Mouse (Mus musculus) lung, postnatal 36 days (tissue): ENCODE data around the gene Dlk1.

Experiments used
- DNase-seq: peaks from one replicate; pipeline ENCODE4 v3.0.0; 2022; ENCODE audit warnings: mixed read lengths

Gene Dlk1

DNA sequence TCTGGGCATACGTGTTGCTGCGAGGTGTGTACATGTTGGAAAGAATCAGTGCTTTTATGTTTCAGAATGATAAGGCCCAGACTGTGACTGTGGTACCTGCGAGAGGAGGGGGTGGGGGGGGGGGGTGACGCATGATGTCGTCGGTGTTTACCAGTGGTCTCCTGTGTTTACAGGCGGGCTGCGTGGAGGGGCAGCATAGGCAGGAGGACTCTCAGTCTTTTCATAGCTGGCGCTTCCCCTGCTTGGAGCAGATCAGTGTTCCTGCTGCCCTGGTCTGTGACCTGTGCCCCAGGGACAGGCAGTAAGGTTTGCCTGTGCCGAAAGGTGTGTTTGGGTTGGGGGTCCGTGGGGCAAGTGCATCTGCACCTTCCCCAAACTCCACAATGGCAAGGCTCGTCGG is at the start of gene Dlk1:
Gene Dlk1, plus strand, starts transcription at position 232 of the 400 bp plus-strand sequence.
- no peak for DNase-seq

DNA sequence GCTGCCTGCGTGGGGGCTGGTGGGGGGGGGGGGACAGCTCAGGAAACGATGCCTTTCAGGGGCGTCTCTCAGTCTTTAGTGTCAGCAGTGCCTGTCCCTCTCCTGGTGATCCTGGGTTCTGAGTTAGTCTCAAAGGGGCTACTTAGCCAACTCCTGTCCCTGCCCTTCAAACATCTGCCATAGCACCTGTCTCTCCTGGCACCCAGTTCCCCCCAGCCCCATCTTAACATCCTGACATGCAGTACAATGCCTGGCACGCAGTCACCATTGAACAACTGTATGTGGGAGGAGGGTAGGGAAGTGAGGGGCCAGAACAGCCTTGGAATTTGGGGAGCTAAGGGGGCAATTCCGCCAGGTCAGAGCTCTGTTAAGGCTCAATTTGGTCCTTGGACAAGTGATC is 49.7 kb upstream of the Dlk1 start:
- no peak for DNase-seq

DNA sequence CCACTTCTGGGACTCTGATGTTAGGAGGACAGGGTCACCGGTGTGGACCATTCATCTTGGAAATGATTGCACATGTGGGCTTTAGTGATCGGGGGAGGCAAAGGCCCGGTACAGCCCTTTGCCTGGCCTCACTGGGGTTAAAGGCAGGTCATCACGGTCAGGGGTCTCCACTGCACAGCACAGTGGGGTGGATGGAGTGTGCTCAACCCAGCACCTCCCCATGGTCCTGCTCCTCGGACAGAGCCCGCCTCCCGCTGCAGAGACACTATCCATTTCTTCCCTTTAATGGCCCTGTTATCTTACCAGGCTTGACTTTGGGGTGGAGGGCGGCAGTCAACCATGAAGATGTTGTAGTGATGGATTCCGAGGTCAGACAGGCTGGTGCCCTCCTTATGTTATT is 48.9 kb upstream of the Dlk1 start:
- no peak for DNase-seq

DNA sequence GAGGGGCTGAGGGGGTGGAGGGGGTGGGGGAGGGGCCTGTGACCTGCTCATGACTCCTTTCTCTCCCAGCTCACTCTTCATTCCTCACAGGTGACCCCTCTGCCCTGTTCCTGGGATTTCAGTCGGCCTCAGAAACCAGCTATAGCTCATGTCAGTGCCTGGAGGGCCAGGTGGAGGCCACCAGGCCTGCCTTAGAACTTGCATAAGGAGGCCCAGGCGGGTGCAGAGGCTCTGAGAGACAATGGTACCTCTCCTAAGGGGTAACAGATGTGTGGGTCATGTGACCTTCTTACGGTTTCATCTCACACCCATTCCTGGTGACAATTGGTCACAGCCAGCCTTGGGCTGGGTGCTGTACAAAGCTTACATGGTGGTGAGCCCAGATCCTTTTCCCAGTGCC is 46.6 kb upstream of the Dlk1 start:
- no peak for DNase-seq

DNA sequence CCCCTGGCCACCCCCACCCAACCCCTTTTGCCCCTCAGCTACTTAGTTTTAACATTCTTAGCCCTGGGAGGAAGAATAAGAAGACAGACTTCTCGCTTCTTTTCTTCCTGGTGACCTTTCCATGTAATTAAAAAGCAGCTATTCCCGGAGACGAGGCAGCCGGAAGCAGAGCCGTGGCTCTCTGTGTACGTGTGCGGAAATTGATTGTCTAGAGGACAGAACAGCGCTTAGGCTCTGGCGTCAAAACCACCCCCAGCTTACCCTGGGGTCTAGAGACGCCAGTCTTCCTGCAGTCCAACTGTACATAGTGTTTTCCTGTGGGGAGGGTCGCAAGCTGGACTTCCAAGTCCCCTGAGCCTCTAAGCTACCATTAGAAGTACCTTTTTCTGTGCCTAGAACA is 41.9 kb upstream of the Dlk1 start:
- no peak for DNase-seq

DNA sequence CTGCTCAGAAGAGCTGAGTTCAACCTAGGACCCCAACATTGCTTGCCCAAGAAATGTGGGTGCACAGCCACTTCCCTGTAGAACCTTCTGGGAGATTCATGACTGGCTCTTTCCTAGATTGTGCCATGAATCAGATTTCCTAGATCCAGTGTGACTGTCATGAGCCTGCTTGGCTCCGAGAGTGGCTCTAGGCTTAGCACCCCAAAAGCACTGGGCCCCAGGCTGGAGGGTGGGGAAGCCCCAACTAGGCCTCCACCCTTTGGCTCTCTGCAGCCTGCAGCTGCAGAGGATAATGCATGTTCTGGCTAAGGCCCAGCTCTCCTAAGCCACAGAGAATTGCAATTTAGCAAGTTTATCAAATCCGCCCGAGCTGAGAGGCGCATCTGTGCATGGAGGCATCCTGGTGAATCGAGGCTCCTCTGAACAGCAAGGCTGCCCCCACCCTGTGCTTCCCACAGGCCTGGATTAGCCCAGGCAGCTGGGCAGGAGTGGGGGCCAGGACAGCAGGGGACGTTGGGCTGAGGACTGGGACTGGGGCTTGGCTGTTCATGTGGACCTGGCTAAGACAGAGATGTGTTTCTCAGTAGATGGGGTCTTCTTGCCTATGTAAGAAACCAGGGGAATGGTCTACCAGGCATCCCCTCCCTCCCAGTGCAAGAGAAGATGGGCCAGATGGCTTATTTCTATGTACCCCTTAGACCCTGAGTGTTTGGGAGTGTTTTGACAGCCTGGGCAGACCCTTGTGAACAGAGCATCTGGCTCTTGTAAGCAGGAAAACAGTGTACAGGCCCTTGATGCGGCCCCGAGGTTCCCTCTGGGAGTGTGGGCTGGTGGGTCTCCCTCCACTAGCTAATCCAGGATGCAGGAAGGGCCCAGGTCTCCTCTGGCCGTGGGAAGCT is 41.2 kb upstream of the Dlk1 start:
- no peak for DNase-seq

DNA sequence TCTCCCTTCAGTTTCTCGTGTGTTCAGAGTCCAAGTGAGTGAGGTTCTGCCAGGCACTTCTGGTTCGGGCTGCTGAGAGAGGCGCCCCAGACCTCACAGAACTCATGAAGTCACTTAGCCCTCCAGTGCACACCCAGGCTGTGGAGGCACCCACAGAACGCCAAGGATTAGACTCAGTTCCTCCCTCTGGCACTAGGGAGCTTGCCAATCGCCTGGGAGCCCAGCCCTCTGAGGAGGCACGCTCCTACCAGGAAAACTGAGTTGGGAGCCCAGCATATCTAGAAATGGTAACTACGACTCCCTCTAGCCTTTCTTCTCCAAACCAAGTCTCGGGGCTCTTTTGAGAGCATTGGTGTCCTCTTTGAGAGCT is 40.6 kb upstream of the Dlk1 start:
- DNase-seq, result no peak

DNA sequence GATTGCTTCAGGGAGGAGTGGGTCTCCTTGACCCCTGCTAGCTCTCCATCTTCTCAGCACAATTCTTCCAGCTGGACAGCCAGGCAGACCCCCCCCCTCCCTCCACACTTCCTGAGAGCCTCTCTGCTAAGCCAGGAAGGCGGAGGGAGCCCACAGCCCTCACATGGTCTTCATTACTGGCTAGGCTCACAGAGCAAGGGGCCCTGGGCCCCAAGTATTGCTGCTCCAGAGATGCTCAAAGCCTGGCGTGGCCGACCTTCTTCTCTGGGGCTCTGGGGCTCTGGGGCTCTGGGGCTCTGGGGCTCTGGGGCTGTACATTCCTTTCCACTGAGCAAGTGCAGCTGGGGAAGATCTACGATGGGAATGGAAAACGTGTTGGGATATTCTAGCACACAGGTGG is 39.9 kb upstream of the Dlk1 start:
- no peak for DNase-seq

DNA sequence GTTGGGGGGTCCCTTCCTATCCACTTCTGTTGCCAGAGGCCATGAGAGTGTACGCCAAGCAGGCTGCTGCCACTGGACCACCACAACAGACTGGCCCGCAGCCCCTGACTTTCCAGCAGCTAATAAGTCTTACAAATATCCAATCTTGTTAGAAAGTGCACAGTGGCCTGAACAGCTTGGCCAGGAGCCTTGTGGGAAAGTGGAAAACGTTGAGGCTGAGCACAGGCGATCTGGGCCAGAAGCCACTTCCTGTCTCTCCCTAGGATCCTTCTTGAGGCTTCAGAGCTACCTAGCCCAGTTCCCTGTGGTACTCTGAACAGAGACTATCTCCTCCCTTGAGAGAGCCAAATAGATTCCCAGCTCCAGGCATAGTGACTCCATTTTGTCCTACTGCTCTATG is 39.3 kb upstream of the Dlk1 start:
- DNase-seq, result no peak

DNA sequence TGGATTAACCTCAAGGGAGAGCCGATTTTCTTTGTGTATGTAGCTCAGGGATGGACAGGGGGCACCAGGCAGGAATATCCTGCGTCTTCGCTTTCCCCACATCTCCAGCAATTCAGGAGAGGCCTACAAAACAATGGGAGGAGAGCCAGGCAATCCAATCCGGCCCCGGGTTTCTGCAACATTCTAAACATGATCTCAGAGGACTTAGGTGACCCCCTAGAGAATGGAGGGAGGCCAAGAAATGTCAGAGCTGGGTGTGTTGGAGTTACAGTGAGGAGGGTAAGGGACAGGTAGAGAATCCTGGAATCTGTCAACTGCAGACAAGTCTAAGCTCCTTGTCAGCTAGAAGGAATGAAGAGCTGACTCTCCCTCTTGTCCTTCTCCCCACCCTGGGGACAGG is 35.9 kb upstream of the Dlk1 start:
- no peak for DNase-seq

DNA sequence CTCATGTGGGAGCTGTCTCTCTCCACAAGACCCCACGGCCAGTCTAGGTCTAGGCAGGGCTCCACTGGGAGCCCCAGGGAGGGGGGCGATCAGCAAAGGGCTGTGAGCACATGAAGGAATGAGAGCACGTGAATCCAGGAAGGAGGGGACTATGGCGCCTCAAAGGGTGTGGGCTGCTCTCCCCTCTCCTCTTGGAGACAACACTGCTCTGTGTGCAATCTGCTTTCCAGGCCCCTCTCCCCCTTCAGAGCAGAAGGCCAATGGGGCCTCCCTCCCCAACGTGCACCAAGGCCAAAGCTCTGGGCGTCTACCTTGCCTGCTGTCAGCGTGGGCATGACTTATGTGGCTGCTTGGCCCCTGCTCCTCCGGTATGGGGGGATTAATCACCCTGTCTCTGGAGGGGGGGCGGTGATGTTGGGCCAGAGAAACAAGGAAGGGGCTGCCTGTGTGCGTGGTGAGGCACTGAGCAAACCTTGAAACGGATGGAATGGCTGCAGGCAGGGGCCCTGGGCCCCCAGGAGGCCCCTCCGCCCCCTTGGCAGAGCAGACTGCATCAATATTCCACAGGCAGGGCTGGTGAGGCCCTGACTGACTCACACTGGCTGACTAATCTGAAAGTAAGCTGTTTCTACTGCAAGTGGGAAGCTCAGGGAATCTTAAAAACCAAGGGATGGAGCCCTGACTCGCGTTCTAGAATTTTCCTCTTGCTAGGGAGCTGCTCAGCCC is 35.0 kb upstream of the Dlk1 start:
- no peak for DNase-seq

DNA sequence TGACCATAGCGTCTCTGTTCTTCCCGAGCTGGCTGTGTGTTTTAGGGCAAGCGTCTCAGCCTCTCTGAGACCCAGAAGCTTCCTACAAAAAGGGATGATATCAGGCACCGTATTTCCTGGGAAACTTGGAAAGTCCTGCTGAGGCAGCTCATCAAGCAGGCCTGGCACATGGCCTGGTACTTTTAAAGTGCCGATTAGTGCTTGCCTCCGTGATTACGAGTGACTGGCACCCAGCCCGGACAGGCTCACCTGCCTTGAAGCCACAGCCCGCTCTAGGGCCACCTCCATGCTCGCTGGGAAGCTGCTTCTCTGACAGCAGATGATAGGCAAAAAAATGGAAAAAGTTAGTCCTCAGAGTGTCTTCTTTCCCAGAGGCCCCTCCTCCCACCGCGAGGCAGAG is 32.6 kb upstream of the Dlk1 start:
- DNase-seq, result peak; percentile 75

DNA sequence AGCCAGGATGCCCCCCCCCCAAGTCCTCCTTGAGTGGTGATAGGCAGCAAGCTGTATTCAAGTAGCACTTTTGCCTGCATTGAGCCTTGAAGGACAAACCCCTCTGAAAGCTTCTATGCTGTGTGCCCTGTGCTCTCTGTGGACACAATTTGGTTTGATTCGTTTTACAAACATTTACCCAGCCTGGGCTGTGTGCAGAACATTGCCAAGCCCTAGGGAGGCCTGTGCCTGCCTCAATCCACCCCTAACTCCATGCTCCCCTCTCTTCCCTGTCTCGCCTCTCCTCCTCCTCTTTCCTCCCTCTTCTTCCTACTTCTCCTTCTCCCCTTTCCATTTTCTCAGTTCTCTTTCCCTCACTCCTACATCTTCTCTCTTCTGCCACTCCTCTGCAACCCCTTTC is 29.5 kb upstream of the Dlk1 start:
- no peak for DNase-seq

DNA sequence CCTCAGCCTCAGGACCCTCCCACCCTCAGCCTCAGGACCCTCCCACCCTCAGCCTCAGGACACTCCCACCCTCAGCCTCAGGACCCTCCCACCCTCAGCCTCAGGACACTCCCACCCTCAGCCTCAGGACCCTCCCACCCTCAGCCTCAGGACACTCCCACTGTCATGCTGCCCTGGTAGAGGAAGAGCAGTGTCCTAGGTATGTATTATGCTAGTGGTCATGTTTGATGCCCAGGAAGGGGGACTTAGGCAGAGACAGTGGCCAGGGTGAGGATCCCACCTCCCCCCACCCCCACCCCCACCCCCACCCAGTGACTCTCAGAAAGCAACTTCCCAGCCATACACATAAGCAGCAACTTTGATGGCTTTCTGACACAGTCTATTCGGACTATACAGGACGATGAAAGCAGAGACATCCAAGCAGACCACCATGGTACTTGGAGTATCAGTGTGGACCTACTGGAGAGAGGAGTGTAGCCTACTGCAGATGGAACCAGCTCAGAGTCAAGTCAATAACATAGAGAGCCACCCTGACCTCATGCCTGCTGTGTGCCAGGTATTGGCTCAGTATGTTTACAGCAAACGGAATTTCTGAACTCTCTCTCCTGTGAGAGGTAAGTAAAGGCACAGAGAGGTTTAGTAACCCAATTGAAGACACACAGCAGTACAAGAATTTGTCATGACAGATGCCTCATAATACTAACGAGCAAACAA is 28.8 kb upstream of the Dlk1 start:
- DNase-seq, result no peak

DNA sequence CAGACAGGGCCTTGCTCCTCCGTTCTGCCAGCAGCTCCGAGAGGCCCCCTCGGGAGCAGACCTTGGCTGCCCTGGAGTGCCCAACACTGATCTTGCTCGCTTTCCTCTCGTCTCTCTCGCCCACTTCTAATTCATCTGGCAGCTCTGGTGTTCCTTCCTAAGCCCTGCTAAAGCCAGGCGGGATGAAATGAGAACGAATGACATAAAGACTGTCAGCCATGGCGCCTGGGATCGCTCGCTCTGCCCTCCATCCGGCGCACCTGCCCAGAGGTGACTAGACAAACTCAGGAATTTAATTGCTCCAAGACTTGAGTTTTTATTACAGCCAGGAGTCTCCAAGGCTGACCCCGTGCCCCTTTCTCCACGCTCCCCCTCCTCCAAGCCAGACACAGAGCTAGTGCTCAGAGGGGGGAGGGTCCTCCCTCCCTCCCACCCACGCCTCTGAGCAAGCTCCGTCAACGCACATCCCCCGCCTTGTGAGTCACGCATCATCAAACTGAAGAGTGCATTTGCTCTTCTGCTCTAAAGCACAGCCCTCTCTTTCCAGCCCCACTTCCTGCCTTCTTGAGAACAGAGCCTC is 27.8 kb upstream of the Dlk1 start:
- no peak for DNase-seq

DNA sequence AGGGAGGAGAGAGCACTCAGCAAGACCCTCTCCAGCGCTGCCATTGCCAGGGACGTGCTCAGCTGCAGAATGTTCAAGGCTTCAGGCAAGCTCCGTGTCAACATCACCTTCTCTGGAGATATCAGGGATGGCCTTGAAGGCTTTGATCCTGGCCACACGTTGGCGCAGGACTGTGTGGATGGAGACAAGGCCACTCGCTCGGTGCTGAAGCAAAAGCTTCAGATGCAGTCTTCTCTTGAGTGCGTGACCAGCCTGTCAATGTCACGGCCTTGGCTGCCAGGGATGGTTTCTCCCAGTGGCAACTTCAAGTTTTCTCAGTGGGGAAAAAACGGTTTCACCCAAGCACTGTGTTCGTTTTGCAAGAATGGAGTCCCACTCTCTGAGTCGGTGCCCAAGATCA is 26.6 kb upstream of the Dlk1 start:
- no peak for DNase-seq

DNA sequence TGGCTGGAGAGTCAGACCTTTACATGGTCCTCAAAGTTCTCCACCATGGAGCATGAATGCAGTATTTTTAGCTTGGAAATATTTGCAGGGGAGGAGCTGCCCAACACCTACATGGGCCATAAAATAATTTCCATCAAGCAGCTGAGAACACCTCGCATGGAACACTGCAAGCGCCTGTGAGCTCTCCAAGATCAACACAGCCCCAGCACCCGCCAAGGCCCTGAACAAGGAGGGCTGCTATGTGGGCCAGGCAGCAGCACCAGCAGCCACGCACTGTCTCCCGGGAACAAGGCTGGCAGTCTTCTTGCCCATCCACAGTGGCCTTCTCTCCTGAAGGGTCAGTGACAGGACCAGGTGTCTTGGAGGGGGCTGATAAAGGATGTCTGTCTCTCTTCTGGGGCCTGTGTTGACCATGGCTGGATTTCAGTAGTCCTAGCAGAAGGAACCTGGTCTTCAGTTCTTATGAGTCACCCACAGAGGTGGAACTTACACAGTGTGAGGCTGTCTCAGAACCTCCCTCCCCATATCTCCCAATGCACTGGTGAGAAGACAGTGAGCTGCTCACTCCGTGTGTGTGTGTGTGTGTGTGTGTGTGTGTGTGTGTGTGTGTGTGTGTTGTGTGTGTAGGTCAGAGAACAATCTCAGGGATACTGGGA is 20.0 kb upstream of the Dlk1 start:
- DNase-seq, result no peak

DNA sequence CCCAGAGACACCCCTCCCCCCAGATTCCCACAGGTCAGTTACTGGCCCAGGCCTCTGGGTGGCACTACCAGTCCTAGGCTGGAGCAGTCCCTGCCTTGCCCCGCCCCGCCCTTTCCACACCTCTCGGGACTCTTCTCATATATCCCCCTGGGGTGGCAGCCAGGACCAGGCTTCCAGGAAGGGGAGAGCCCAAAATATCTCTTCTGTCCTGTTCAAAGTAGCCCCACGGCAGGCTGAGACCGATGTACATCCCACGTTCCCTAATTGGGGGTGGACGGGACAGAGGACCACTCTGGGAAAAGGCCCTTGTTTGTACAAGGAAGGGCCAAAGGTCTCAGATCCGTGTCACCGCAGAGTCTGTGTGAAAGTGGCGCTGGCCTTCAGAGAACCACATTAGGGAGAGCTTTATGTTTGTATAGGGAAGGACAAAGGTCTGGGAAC is 16.2 kb upstream of the Dlk1 start:
- peak; percentile 51 for DNase-seq

DNA sequence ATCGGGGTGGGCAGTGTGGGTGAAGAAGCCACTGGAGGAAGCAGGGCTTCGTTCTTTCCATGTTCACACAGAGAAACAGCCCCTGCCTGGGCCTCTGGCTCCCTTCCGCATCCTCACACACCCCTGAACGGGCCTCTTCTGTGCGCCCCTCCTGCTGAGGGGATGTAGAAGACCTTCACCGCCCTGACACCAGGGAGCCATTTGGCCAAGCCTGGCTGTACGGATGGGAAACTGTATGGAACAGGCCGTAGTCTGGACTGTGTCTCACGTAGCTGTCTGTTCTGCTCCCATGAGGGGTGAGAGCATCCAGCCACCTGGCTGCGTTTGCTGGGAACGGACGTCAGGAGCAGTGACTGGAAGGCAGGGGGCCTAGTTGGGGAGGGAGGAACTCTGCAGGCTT is 15.8 kb upstream of the Dlk1 start:
- DNase-seq, result no peak

DNA sequence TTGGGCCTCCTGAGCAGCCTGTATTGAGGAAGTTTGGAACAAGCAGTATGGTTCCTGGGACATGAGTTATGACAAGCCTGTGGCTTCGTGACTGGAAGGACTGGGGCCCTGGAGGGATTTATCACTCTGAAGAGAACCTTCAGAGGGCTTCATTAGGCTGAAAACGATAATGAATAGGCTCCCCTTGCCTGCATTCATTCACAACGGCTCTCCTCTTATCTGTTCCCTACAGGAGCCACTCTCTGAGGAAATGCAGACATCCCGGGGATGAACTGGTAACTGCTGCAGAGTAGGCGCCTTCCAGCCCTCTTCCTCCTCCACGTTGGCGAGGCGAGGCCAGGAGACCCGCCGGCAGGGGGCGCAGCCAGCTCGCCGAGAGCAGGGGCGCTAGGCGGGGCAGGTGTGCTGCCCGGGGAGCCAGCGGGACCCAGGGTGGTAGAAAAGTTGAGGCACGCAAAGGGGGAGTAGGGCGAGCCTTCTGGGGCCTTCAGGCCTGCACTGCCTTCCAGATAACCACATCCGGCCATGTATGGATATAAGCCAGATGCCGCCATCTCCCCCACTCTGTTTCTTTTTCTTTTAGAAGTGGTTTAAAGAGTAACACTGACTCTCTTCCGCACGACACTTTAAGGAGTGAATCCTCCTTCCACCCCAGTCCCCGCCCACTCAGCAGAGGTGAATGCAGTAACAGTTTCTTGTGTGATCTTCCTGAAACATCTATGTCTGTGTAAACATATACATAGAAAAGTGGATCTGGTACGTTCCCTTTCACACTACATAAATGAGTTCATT is 14.9 kb upstream of the Dlk1 start:
- DNase-seq, result peak; percentile 80

DNA sequence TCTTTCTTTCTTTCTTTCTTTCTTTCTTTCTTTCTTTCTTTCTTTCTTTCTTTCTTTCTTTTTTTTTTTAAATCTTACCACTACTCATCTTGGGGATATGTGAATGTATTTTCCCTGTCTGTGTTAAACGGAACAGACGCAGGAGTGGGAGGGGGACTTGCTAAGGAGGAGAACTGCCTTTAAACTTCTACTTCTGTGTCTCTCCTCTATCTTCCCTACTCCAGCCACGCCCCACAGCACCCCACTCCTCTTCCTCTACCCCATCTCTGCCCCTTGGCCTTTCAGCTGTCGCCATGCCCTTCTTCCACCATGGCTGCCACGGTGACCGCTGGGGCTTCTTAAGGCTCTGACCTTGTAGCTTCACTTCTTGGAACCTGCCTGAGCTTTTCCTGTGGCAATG is 14.2 kb upstream of the Dlk1 start:
- no peak for DNase-seq

DNA sequence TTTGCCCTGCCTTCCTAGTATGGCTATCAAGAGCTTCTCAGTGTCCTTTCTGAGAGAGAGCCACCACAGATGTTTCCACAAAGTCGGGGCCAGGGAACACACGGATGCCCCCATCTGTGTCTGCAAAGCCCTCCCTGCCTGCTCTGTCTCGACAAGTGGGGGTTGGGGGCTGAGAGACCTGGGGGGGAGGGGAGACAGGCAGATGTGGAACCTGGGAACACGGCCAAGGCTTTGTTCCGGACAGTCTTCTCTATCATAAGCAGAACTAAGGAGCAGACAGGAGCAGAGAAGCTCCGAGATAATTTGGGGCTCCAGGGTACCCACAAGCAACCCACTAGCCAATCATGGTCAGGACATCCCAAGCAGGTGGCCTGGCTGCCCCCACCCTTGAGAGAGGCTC is 12.6 kb upstream of the Dlk1 start:
- DNase-seq, result no peak
